Comparison of ENCODE assay signal across 36 mouse cellular contexts in genomic region chr6:115845006-115845405, GRCm38 (mm10). TPM values are rescaled to one million over a fixed set of nuclear protein-coding genes. Genes with fewer than 3 reads are reported as not detected.
"Had no signal": no experiment of that assay in that cellular context is flagged by ENCODE, and none has a peak within 500 bp of the region (broad histone marks: within the 10 kb centered on the region; RNA-seq: fewer than 3 reads in every experiment).

No protein-coding gene starts in this region.

- H3K9ac ChIP-seq: heart, embryonic 12.5 days; heart, embryonic 13.5 days; heart, embryonic 15.5 days; hindbrain, embryonic 12.5 days; hindbrain, embryonic 13.5 days; hindbrain, embryonic 14.5 days; hindbrain, embryonic 15.5 days; intestine, embryonic 15.5 days; kidney, embryonic 15.5 days had no signal

- ATAC-seq: hindbrain, embryonic 16.5 days; hindbrain, postnatal 0 days; inflammation-experienced regulatory T-cells, adult 6 months; intestine, embryonic 15.5 days; intestine, embryonic 16.5 days; intestine, postnatal 0 days had no signal

- DNase-seq: heart, postnatal 10 days; heart, postnatal 14 days; heart, postnatal 36 days; heart, postnatal 4 days; kidney, adult 11 months; kidney, adult 18-20 months; kidney, adult 2 months; kidney, adult 8-10 months; kidney, adult 9 months; kidney, postnatal 10 days; kidney, postnatal 14 days; kidney, postnatal 25 days; kidney, postnatal 36 days; kidney, postnatal 4 days; layer of hippocampus, adult 9-11 months; layer of hippocampus, postnatal 36 days had no signal

- H3K9me3 ChIP-seq: heart, embryonic 10.5 days; heart, embryonic 12.5 days; heart, embryonic 13.5 days; heart, embryonic 15.5 days; hindbrain, embryonic 10.5 days; hindbrain, embryonic 12.5 days; hindbrain, embryonic 13.5 days; hindbrain, embryonic 15.5 days; intestine, embryonic 15.5 days; kidney, embryonic 15.5 days had no signal

- H3K27me3 ChIP-seq: heart, embryonic 12.5 days; heart, embryonic 13.5 days; heart, embryonic 15.5 days; hindbrain, embryonic 12.5 days; hindbrain, embryonic 13.5 days; hindbrain, embryonic 15.5 days; intestine, embryonic 15.5 days; kidney, embryonic 15.5 days had no signal

- H3K4me2 ChIP-seq: heart, embryonic 11.5 days; heart, embryonic 12.5 days; heart, embryonic 13.5 days; heart, embryonic 15.5 days; hindbrain, embryonic 12.5 days; hindbrain, embryonic 13.5 days; hindbrain, embryonic 14.5 days; hindbrain, embryonic 15.5 days; intestine, embryonic 15.5 days; kidney, embryonic 15.5 days had no signal

- H3K27ac ChIP-seq: heart, embryonic 10.5 days; heart, embryonic 13.5 days; heart, embryonic 15.5 days; hindbrain, embryonic 10.5 days; hindbrain, embryonic 12.5 days; hindbrain, embryonic 13.5 days; hindbrain, embryonic 14.5 days; hindbrain, embryonic 15.5 days; hindbrain, postnatal 0 days; intestine, embryonic 15.5 days; kidney, embryonic 15.5 days; kidney, postnatal 0 days; layer of hippocampus, adult 2 months had no signal

- H3K4me3 ChIP-seq: heart, embryonic 10.5 days; heart, embryonic 12.5 days; heart, embryonic 13.5 days; heart, embryonic 15.5 days; hindbrain, embryonic 10.5 days; hindbrain, embryonic 12.5 days; hindbrain, embryonic 13.5 days; hindbrain, embryonic 15.5 days; intestine, embryonic 15.5 days; kidney, embryonic 15.5 days; layer of hippocampus, adult 2 months had no signal

- H3K4me1 ChIP-seq: heart, embryonic 10.5 days; hindbrain, embryonic 10.5 days; hindbrain, embryonic 12.5 days; hindbrain, embryonic 13.5 days; hindbrain, embryonic 15.5 days; intestine, embryonic 15.5 days; kidney, embryonic 15.5 days had no signal

RNA-seq across cellular contexts. Expression of gene Efcab12, which starts 6.8 kb away (rescaled TPM):
- total RNA-seq: hematopoietic stem cell, adult 5-6 weeks had no signal
